Mouse (Mus musculus) thymus, adult 2 months (tissue): ENCODE results near the gene Mthfd1l.

Source experiments
- CTCF ChIP-seq: fragments of 200-500 bp; IDR thresholded peaks from 2 replicates; pipeline ENCODE4 v1.5.1; 2012; ENCODE audit warnings: mild to moderate bottlenecking, control low read depth, low read length, moderate library complexity, borderline replicate concordance; ENCODE audit not compliant: control insufficient read depth, poor library complexity, insufficient read depth; ENCODE audit errors: extremely low read depth
- POLR2A ChIP-seq: fragments of 200-500 bp; IDR thresholded peaks from 2 replicates; pipeline ENCODE4 v1.6.1; 2012; ENCODE audit warnings: mild to moderate bottlenecking, low read length, control low read depth, moderate library complexity; ENCODE audit not compliant: control insufficient read depth, poor library complexity, insufficient read depth; ENCODE audit errors: extremely low read depth

DNA sequence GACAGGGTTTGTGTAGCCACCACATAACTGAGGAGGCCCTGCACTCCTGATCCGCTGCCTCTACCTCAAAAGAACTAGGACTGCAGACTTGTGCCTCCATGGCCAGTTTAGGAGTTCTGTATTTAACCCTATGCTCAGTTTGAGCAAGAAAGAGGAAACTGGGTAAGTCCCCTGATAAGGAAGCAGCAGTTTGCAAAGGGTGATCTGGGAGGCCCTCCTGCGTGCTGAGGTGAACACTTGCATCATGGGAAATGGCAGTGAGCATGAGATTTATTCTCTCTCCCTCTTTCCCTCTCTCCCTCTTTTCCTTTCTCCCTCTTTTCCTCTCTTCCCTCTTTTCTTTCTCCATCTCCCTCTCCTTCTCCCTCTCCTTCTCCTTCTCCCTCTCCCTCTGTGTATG is 209.5 kb downstream of the Mthfd1l start:
- TF ChIP-seq POLR2A, result no peak
- no peak for TF ChIP-seq CTCF
